Mouse (Mus musculus) spleen, adult 2 months (tissue): ENCODE results near the gene Slc35b2. TPM values are rescaled to one million over a fixed set of nuclear protein-coding genes. Genes with fewer than 3 reads are reported as not detected.

Experiments
- DNase-seq, 2 experiments: peaks; one replicate each; pipeline versions ENCODE4 v3.0.0 to v3.0.0-alpha.2; 2012 to 2021; ENCODE audit warnings: low spot score in 2 of 2, low read depth in 1 of 2
- H3K27ac ChIP-seq: fragments of 200-500 bp; 2 replicates; pipeline ENCODE4 v1.5.1; 2012; ENCODE audit warnings: low read length, inconsistent platforms; ENCODE audit not compliant: insufficient read depth
- H3K27me3 ChIP-seq: fragments of 200-500 bp; 2 replicates; pipeline ENCODE4 v1.6.1; 2012; ENCODE audit warnings: mild to moderate bottlenecking, moderate library complexity, low read length, inconsistent platforms; ENCODE audit not compliant: control insufficient read depth, insufficient read depth
- H3K36me3 ChIP-seq: fragments of 200-500 bp; 2 replicates; pipeline ENCODE4 v1.6.1; 2012; ENCODE audit warnings: mild to moderate bottlenecking, low read length, inconsistent platforms; ENCODE audit not compliant: control insufficient read depth, insufficient read depth
- H3K4me1 ChIP-seq: fragments of 200-500 bp; 2 replicates; pipeline ENCODE4 v1.6.1; 2011; ENCODE audit warnings: inconsistent platforms; ENCODE audit not compliant: control insufficient read depth, insufficient read depth, insufficient read length
- H3K4me3 ChIP-seq: fragments of 200-500 bp; 2 replicates; pipeline ENCODE4 v1.5.1; 2011; ENCODE audit warnings: mild to moderate bottlenecking, inconsistent platforms; ENCODE audit not compliant: insufficient read depth, insufficient read length; ENCODE audit errors: extremely low read depth
- CTCF ChIP-seq: fragments of 200-500 bp; IDR thresholded peaks from 2 replicates; pipeline ENCODE4 v1.5.1; 2011; ENCODE audit warnings: mild to moderate bottlenecking, inconsistent platforms; ENCODE audit not compliant: insufficient read depth, insufficient read length, insufficient replicate concordance; ENCODE audit errors: extremely low read depth
- POLR2A ChIP-seq: fragments of 200-500 bp; IDR thresholded peaks from 2 replicates; pipeline ENCODE4 v1.6.1; 2011; ENCODE audit warnings: low read depth, low read length, inconsistent platforms
- WGBS: fragments of 180-500 bp; shearing (Covaris S2); methylation state at CpG from one replicate; pipeline ENCODE4 v1.1.7; 2018; 5-methylcytosine and 5-hydroxymethylcytosine counted together
- polyA plus RNA-seq: library from polyadenylated mRNA; depleted of rRNA; stranded (reverse); fragments of >200 nt; gene quantifications from 2 replicates; pipeline ENCODE4 v1.2.3, GENCODE M21; 2012

Gene Slc35b2
- polyA plus RNA-seq, 1 experiment: 70.9 TPM

GRCm38 (mm10) chr17:45564531-45565084, 934 bp downstream of the Slc35b2 start:
- TF ChIP-seq POLR2A (no peak), CTCF (no peak)
- WGBS: 21% methylated on average over 18 of the region's 18 CpGs
- peak overlapping the region; percentile 84 for H3K27ac ChIP-seq
- no peaks in the 10 kb centered on the region for H3K27me3 ChIP-seq
- DNase-seq: no peak
- H3K4me1 ChIP-seq: no peaks in the 10 kb centered on the region; the same call in none of the 2 replicates
- peak overlapping the region; percentile 81 for H3K4me3 ChIP-seq
- H3K36me3 ChIP-seq: peaks cover 45% of the 10 kb centered on the region

GRCm38 (mm10) chr17:45565103-45565502, 1.4 kb downstream of the Slc35b2 start:
- Histone ChIP-seq H3K4me1 (no peaks in the 10 kb centered on the region; the same call in none of the 2 replicates), H3K27me3 (no peaks in the 10 kb centered on the region), H3K36me3 (peaks cover 49% of the 10 kb centered on the region), H3K27ac (no peak overlapping the region), H3K4me3 (no peak overlapping the region)
- TF ChIP-seq POLR2A: no peak
- TF ChIP-seq CTCF: no peak
- 95% methylated on average over 11 of the region's 11 CpGs for WGBS
- DNase-seq: no peak

- H3K36me3 ChIP-seq: peaks cover 51% of the 10 kb centered on the region
- H3K27me3 ChIP-seq: no peaks in the 10 kb centered on the region
- no peak overlapping the region for H3K4me3 ChIP-seq
- 69% methylated on average over 1 of the region's 1 CpGs for WGBS
- no peaks in the 10 kb centered on the region; the same call in none of the 2 replicates for H3K4me1 ChIP-seq
- DNase-seq: no peak
- TF ChIP-seq POLR2A (no peak), CTCF (no peak)
- H3K27ac ChIP-seq: no peak overlapping the region
Measured at GRCm38 (mm10) chr17:45566031-45566359, 2.3 kb downstream of the Slc35b2 start.

GRCm38 (mm10) chr17:45566360-45567161, 2.9 kb downstream of the Slc35b2 start:
- Histone ChIP-seq H3K4me1 (no peaks in the 10 kb centered on the region; the same call in none of the 2 replicates), H3K4me3 (no peak overlapping the region), H3K27me3 (no peaks in the 10 kb centered on the region), H3K27ac (no peak overlapping the region), H3K36me3 (peaks cover 53% of the 10 kb centered on the region)
- 80% methylated on average over 18 of the region's 18 CpGs for WGBS
- DNase-seq: no peak
- TF ChIP-seq POLR2A (no peak), CTCF (no peak)

GRCm38 (mm10) chr17:45567162-45567601, 3.5 kb downstream of the Slc35b2 start:
- Histone ChIP-seq H3K4me1 (peaks cover 1% of the 10 kb centered on the region), H3K36me3 (peaks cover 48% of the 10 kb centered on the region), H3K4me3 (no peak overlapping the region), H3K27ac (no peak overlapping the region), H3K27me3 (no peaks in the 10 kb centered on the region)
- no peak for TF ChIP-seq POLR2A
- no peak for TF ChIP-seq CTCF
- DNase-seq: no peak
- WGBS: 73% methylated on average over 4 of the region's 4 CpGs

GRCm38 (mm10) chr17:45568990-45569389, 5.3 kb downstream of the Slc35b2 start:
- TF ChIP-seq POLR2A (no peak), CTCF (no peak)
- H3K36me3 ChIP-seq: peaks cover 44% of the 10 kb centered on the region

GRCm38 (mm10) chr17:45569999-45570398, 6.3 kb downstream of the Slc35b2 start:
- TF ChIP-seq POLR2A (no peak), CTCF (no peak)
- H3K27me3 ChIP-seq: no peaks in the 10 kb centered on the region
- WGBS: 78% methylated on average over 4 of the region's 4 CpGs
- peaks cover 8% of the 10 kb centered on the region; the same call in 1 of the 2 replicates for H3K4me1 ChIP-seq
- H3K27ac ChIP-seq: no peak overlapping the region
- H3K36me3 ChIP-seq: peaks cover 44% of the 10 kb centered on the region
- no peak overlapping the region for H3K4me3 ChIP-seq
- DNase-seq: no peak

More at GRCm38 (mm10) chr17:45568990-45569389, 5.3 kb downstream of the Slc35b2 start:
- H3K27me3 ChIP-seq: no peaks in the 10 kb centered on the region
- H3K27ac ChIP-seq: no peak overlapping the region
- no peak overlapping the region for H3K4me3 ChIP-seq
- no peak for DNase-seq
- H3K4me1 ChIP-seq: peaks cover 1% of the 10 kb centered on the region
- 92% methylated on average over 12 of the region's 12 CpGs for WGBS
